Mouse (Mus musculus) brain, embryonic 14.5 days (tissue): Measurements from ENCODE around the gene Dnaic2.

Source experiments
- CTCF ChIP-seq: fragments of 200-500 bp; IDR thresholded peaks from 2 replicates; pipeline ENCODE4 v1.5.1; 2012; ENCODE audit warnings: inconsistent platforms, mild to moderate bottlenecking, moderate library complexity, borderline replicate concordance; ENCODE audit not compliant: insufficient read depth, insufficient read length; ENCODE audit errors: extremely low read depth
- POLR2A ChIP-seq: fragments of 200-500 bp; IDR thresholded peaks from 2 replicates; pipeline ENCODE4 v1.6.1; 2012; ENCODE audit warnings: mild to moderate bottlenecking, inconsistent platforms, borderline replicate concordance; ENCODE audit not compliant: poor library complexity, insufficient read depth, insufficient read length, severe bottlenecking; ENCODE audit errors: extremely low read depth

GRCm38 (mm10) chr11:114687574-114688188, 39.5 kb upstream of the Dnaic2 start:
- no peak for TF ChIP-seq CTCF
- TF ChIP-seq POLR2A: no peak
